Mouse (Mus musculus) megakaryocyte, embryonic 14.5 days (primary cell): ENCODE measurements around the gene Pla2g4a.

Experiments used
- FLI1 ChIP-seq: IDR thresholded peaks from 2 replicates; pipeline ENCODE4 v1.6.1; 2012; ENCODE audit warnings: low read length, inconsistent platforms, mixed read lengths
- GATA1 ChIP-seq: IDR thresholded peaks from 3 replicates; pipeline ENCODE4 v1.6.1; 2012; ENCODE audit warnings: mixed read lengths, low read length, inconsistent platforms, borderline replicate concordance

DNA sequence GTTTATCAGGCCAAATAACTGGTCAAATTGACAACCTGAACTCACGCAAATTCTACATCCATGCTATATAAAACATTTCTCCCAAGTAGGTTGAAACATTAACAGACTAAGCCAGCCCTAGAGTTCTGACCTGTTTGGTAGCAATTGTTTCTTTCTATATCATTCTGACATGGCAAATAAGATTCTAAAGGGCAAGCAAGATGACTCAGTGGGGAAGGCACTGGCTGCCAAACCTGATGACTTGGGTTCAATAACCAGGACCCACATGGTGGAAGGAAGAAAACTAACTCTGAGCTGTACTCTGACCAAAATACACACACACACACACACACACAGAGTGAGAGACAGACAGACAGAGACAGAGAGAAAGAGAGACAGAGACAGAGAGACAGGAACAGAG lies 11.8 kb downstream of the Pla2g4a start:
- no peak for TF ChIP-seq GATA1
- TF ChIP-seq FLI1, result no peak
